Mouse (Mus musculus): Measurements from ENCODE around the gene Trpm3. TPM values are rescaled to one million over a fixed set of nuclear protein-coding genes. Genes with fewer than 3 reads are reported as not detected.
A peak's percentile ranks its signal among the peaks of the same experiment; 100 is the strongest.

The Trpm3 gene
- total and polyA plus RNA-seq, 2 experiments = not detected

- DNase-seq (ENCODE audit: extremely low read depth, low read depth, low spot score) = no peak
- no peaks in the 10 kb centered on the region for H3K36me3 ChIP-seq (ENCODE audit: control insufficient read depth, insufficient read depth, low read length)
Measured at GRCm38 (mm10) chr19:22635635-22636034, 496.8 kb downstream of the Trpm3 start.

DNA sequence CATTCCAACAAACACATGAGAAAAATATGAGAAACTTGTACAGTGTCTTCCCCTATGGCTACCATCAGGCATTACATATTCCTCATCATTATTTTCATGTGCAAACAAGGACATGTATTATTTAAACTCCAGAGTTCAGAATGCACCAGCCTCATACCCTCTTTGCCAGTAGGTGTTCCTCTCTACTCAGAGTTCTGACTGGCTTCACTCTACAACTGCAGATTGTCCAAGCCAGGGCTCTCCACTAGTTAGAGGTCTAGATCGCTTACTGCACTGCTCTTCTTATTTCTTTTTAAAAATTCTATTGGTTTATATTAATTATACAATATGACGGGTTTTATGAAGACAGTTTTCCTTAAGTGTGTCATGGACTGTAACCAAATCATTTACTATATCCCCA, 498.9 kb downstream of the Trpm3 start:
- H3K27ac ChIP-seq (replicated peaks; ENCODE audit: insufficient read depth, low read depth, low read length) = no peak overlapping the region
- H3K27me3 ChIP-seq (ENCODE audit: control insufficient read depth, insufficient read depth, low read length) = no peaks in the 10 kb centered on the region
- H3K9ac ChIP-seq (ENCODE audit: low read depth, low read length) = no peak overlapping the region
- H3K79me2 ChIP-seq (ENCODE audit: control insufficient read depth, insufficient read depth, low read length) = no peaks in the 10 kb centered on the region
- no peak for DNase-seq (ENCODE audit: extremely low read depth, low read depth, low spot score)
- no peak overlapping the region for H3K4me3 ChIP-seq (ENCODE audit: insufficient read depth, low read depth, low read length)
- no peaks in the 10 kb centered on the region for H3K36me3 ChIP-seq (ENCODE audit: control insufficient read depth, insufficient read depth, low read length)
- 85% methylated on average over 2 of the region's 2 CpGs for WGBS
- no peak for TF ChIP-seq POLR2A (IDR thresholded peaks at IDR 0.05; ENCODE audit: extremely low read depth, insufficient read depth, low read length)
- no peak for TF ChIP-seq CTCF (IDR thresholded peaks at IDR 0.05; ENCODE audit: low read depth, low read length)
- H3K4me1 ChIP-seq (ENCODE audit: control insufficient read depth, insufficient read depth, low read length) = no peaks in the 10 kb centered on the region

More at GRCm38 (mm10) chr19:22635635-22636034, 496.8 kb downstream of the Trpm3 start:
- Histone ChIP-seq H3K4me3 (ENCODE audit: insufficient read depth, low read depth, low read length) (no peak overlapping the region), H3K9ac (ENCODE audit: low read depth, low read length) (no peak overlapping the region), H3K4me1 (ENCODE audit: control insufficient read depth, insufficient read depth, low read length) (no peaks in the 10 kb centered on the region), H3K79me2 (ENCODE audit: control insufficient read depth, insufficient read depth, low read length) (no peaks in the 10 kb centered on the region), H3K27ac (replicated peaks; ENCODE audit: insufficient read depth, low read depth, low read length) (no peak overlapping the region), H3K27me3 (ENCODE audit: control insufficient read depth, insufficient read depth, low read length) (no peaks in the 10 kb centered on the region)
- TF ChIP-seq CTCF (IDR thresholded peaks at IDR 0.05; ENCODE audit: low read depth, low read length) = no peak
- TF ChIP-seq POLR2A (IDR thresholded peaks at IDR 0.05; ENCODE audit: extremely low read depth, insufficient read depth, low read length) = no peak
- WGBS = 80% methylated on average over 10 of the region's 10 CpGs

- no peak for DNase-seq (ENCODE audit: extremely low read depth, low read depth, low spot score)
- Histone ChIP-seq H3K27me3 (ENCODE audit: control insufficient read depth, insufficient read depth, low read length) (no peaks in the 10 kb centered on the region), H3K27ac (replicated peaks; ENCODE audit: insufficient read depth, low read depth, low read length) (no peak overlapping the region), H3K79me2 (ENCODE audit: control insufficient read depth, insufficient read depth, low read length) (no peaks in the 10 kb centered on the region), H3K4me1 (ENCODE audit: control insufficient read depth, insufficient read depth, low read length) (no peaks in the 10 kb centered on the region), H3K36me3 (ENCODE audit: control insufficient read depth, insufficient read depth, low read length) (no peaks in the 10 kb centered on the region), H3K4me3 (ENCODE audit: insufficient read depth, low read depth, low read length) (no peak overlapping the region), H3K9ac (ENCODE audit: low read depth, low read length) (no peak overlapping the region)
- TF ChIP-seq CTCF (IDR thresholded peaks at IDR 0.05; ENCODE audit: low read depth, low read length) (no peak), POLR2A (IDR thresholded peaks at IDR 0.05; ENCODE audit: extremely low read depth, insufficient read depth, low read length) (no peak)
- WGBS = 65% methylated on average over 3 of the region's 3 CpGs
Measured at GRCm38 (mm10) chr19:22638394-22638954, 499.6 kb downstream of the Trpm3 start.

DNA sequence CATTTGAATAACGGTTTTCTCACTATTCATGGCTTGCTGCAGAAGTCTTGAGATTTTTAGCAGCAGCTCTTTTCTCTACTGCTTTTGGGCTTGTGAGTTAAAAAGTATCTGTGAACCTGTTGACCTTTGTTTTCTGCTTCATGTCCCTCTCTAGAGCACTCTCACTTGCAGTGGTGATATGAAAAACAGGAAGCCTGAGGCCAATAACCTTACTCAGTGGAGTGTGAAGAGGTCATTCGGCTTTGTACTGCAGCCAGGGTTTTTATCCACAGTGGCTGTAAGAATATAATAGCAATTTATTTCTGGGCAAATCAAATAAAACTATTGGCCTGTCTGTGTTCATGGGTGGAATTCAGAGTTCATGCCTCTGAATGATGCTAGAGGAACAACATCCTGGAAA, 503.3 kb downstream of the Trpm3 start:
- Histone ChIP-seq H3K27me3 (ENCODE audit: control insufficient read depth, insufficient read depth, low read length) (no peaks in the 10 kb centered on the region), H3K36me3 (ENCODE audit: control insufficient read depth, insufficient read depth, low read length) (no peaks in the 10 kb centered on the region), H3K4me3 (ENCODE audit: insufficient read depth, low read depth, low read length) (no peak overlapping the region), H3K79me2 (ENCODE audit: control insufficient read depth, insufficient read depth, low read length) (no peaks in the 10 kb centered on the region), H3K4me1 (ENCODE audit: control insufficient read depth, insufficient read depth, low read length) (no peaks in the 10 kb centered on the region), H3K9ac (ENCODE audit: low read depth, low read length) (no peak overlapping the region), H3K27ac (replicated peaks; ENCODE audit: insufficient read depth, low read depth, low read length) (no peak overlapping the region)
- peak; percentile 68 for DNase-seq (ENCODE audit: extremely low read depth, low read depth, low spot score)
- no peak for TF ChIP-seq POLR2A (IDR thresholded peaks at IDR 0.05; ENCODE audit: extremely low read depth, insufficient read depth, low read length)
- TF ChIP-seq CTCF (IDR thresholded peaks at IDR 0.05; ENCODE audit: low read depth, low read length) = no peak
- WGBS = 44% methylated on average over 2 of the region's 2 CpGs

DNA sequence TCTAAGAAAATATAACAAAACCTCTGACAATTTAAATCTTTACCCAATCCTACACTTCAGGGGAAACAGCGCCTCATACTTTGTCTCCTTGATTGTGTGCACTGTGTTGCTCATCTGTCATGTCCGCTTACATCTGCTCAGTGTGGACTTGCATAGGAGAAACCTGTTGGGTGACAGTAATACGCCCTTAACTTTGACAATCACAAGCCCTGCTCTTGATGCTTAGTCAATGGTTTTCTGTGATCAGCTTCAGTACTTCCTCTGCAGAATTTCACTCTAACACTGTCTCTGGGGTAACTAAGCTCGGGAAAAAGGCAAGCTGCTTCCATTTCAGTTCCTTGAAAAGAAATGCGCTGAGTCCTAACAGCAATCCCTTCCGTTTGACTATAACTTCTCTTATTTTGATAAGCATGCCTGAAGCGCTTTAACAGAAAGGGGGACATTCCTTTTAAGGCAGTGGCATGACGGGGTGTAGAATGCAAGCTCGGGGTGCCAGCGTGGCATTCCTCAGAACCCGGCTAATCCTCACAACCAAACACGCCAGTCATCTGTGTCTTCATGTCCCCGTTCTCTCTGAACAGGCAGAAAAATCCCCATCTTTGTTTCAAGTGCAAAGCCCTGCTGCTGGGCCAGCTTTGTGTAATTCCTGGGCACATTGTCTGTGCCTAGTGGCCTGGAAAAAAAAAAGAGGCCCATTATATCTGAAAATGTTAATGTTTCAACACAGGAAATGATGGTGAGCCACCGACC, 517.8 kb downstream of the Trpm3 start:
- H3K9ac ChIP-seq (ENCODE audit: low read depth, low read length) = no peak overlapping the region

DNA sequence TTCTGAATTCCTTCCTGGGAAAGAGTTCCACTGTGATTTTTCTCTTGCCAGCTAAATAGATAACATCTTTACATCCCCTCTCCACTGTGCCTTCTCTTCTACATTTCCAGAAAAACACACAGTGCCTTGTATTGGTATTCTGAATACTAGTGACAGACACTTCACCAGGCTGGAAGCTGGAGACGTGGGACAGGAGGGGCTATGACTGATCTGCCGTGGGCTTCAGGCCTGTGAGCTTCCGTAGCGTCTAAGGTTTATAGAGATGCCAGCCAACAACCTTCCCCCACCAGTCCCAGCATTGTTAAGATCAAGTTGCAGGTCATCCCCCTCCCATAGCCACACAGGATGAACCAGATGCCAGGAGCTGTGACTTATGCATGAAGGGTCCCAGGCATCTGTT, 518.4 kb downstream of the Trpm3 start:
- DNase-seq (ENCODE audit: extremely low read depth, low read depth, low spot score) = no peak
- no peaks in the 10 kb centered on the region for H3K27me3 ChIP-seq (ENCODE audit: control insufficient read depth, insufficient read depth, low read length)

More for the DNA sequence above, 517.8 kb downstream of the Trpm3 start:
- no peak for DNase-seq (ENCODE audit: extremely low read depth, low read depth, low spot score)
- Histone ChIP-seq H3K27me3 (ENCODE audit: control insufficient read depth, insufficient read depth, low read length) (no peaks in the 10 kb centered on the region), H3K79me2 (ENCODE audit: control insufficient read depth, insufficient read depth, low read length) (no peaks in the 10 kb centered on the region), H3K4me3 (ENCODE audit: insufficient read depth, low read depth, low read length) (no peak overlapping the region), H3K36me3 (ENCODE audit: control insufficient read depth, insufficient read depth, low read length) (no peaks in the 10 kb centered on the region), H3K27ac (replicated peaks; ENCODE audit: insufficient read depth, low read depth, low read length) (no peak overlapping the region), H3K4me1 (ENCODE audit: control insufficient read depth, insufficient read depth, low read length) (no peaks in the 10 kb centered on the region)
- 84% methylated on average over 14 of the region's 14 CpGs for WGBS
- TF ChIP-seq POLR2A (IDR thresholded peaks at IDR 0.05; ENCODE audit: extremely low read depth, insufficient read depth, low read length) (no peak), CTCF (IDR thresholded peaks at IDR 0.05; ENCODE audit: low read depth, low read length) (no peak)

More for the DNA sequence above, 518.4 kb downstream of the Trpm3 start:
- 77% methylated on average over 4 of the region's 4 CpGs for WGBS
- no peak overlapping the region for H3K4me3 ChIP-seq (ENCODE audit: insufficient read depth, low read depth, low read length)
- TF ChIP-seq CTCF (IDR thresholded peaks at IDR 0.05; ENCODE audit: low read depth, low read length) = no peak
- no peak for TF ChIP-seq POLR2A (IDR thresholded peaks at IDR 0.05; ENCODE audit: extremely low read depth, insufficient read depth, low read length)
- no peak overlapping the region for H3K27ac ChIP-seq (replicated peaks; ENCODE audit: insufficient read depth, low read depth, low read length)
- H3K79me2 ChIP-seq (ENCODE audit: control insufficient read depth, insufficient read depth, low read length) = no peaks in the 10 kb centered on the region
- no peak overlapping the region for H3K9ac ChIP-seq (ENCODE audit: low read depth, low read length)
- H3K4me1 ChIP-seq (ENCODE audit: control insufficient read depth, insufficient read depth, low read length) = no peaks in the 10 kb centered on the region
- no peaks in the 10 kb centered on the region for H3K36me3 ChIP-seq (ENCODE audit: control insufficient read depth, insufficient read depth, low read length)

Measured in liver, adult 2 months (tissue).